Mouse (Mus musculus): Measurements from ENCODE around the gene St3gal5. TPM values are rescaled to one million over a fixed set of nuclear protein-coding genes. Genes with fewer than 3 reads are reported as not detected.

The St3gal5 gene
- total RNA-seq, 4 experiments from 2014 or later, result 106 to 366 (median 212) TPM

DNA sequence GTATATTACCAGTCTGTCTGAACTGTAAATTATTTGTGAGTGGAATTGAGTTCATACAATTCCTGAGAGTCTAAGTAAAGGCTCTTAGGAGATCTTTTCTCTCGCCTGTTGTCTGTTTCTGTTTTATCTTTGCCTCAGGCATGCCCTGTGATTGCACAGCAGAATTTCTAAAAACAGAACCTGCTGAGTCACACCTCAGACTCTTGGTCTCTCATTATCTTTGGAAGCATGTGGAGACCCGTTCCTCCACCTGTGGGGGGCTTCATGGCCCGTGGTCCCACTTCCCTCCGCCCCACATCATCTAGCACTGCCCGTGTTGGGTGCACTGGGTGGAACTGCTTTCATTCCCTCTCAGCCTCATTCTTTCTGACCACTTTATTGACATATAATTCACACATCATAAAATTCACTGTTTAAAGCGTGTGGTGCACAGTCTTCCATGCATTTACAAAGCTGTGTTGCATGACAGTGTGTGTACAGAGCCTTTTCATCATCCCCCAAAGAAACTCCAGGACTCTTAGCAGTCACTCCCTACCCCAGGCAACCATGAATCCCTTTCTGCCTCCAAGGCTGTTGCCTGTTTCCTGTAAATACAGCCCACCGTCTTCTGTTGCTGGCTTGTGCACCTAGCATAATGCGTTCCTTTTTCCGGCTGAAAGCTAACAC, 37.6 kb downstream of the St3gal5 start:
- no peak for DNase-seq

GRCm38 (mm10) chr6:72136016-72136415, 38.6 kb downstream of the St3gal5 start:
- DNase-seq, result no peak

DNA sequence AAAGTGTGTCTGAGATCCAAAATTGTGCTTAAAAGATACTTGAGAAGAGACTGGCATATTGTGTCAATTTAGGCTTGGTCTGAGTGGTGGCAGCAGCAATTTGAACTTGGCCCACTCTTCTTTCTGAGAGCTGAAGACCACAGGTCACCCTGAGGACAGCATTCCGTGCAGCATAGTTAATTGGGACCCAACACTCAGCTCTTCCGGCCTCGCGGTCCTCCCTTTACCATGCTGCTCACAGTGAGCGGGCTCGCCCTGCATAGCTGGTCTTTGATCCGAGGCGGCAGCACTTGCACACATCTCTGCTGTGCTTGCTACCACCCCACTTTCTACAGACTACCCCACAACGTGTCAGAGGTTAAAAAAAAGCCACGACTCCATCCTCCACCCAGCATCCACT, 39.2 kb downstream of the St3gal5 start:
- DNase-seq, result no peak

GRCm38 (mm10) chr6:72139508-72140193, 42.3 kb downstream of the St3gal5 start:
- no peak for DNase-seq

DNA sequence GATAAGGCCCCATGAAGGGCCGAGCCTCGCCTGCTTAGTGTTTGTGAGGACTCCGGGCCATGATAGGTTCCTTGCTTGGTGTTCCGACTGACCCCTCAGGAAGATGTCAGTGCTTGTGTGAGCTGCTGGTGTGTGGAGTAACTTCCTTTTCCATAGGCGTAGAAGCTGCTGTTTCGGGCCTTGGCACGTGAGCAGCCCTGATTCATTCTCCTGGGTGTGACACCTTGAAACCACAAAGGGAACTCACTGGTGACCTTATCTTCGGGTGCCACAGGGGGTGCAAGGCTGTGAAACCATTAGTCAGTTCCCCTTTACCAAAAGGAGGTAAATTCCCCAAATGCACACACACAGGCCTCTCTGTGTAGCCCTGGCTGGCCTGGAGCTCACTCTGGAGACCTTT, 43.0 kb downstream of the St3gal5 start:
- peak; percentile 49 for DNase-seq

- peak; percentile 73 for DNase-seq
Observed at GRCm38 (mm10) chr6:72141191-72141590, 43.8 kb downstream of the St3gal5 start.

DNA sequence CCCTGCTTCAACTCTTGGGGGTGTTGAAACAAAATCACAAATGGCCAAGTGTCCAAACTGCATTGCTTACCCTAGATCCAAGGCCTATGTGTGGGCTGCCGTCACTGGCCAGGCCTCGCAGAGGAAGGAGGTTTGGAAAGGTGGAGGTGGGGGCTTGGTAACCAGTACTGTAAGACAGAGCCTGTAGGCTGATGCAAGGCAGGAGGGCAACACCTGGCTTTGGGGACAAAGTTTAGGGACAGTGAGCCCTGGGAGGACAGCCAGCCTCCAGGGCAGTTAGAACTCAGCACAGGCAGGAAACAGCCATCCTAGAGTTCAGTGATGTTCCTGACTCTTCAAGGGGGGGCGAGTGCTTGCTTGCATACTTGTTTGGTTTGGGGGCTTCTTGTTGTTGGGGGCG, 45.2 kb downstream of the St3gal5 start:
- DNase-seq, result no peak

DNA sequence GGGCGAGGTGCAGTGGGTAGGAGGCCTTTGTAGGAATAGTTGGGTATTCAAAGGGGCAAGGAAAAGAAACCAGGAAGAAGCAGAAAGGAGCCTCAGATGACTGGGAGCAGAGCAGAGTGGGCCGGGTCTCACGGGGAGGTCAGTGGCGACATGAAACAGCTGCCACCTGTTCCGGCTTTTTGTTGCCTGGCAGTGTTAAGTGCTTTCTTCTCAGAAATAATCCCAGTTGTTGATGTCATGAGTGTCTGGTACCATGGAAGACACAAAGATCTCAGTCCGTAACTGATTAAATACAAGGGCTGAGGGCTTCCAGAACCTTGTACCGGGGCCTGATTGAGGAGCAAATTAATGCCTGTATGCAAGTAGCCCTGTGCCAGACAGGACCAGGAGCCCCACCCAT, 47.0 kb downstream of the St3gal5 start:
- DNase-seq, result no peak

GRCm38 (mm10) chr6:72146803-72147202, 49.4 kb downstream of the St3gal5 start:
- DNase-seq, result no peak

GRCm38 (mm10) chr6:72148721-72149120, 51.3 kb downstream of the St3gal5 start:
- peak; percentile 76 for DNase-seq

GRCm38 (mm10) chr6:72149797-72150196, 52.4 kb downstream of the St3gal5 start:
- DNase-seq, result no peak

DNA sequence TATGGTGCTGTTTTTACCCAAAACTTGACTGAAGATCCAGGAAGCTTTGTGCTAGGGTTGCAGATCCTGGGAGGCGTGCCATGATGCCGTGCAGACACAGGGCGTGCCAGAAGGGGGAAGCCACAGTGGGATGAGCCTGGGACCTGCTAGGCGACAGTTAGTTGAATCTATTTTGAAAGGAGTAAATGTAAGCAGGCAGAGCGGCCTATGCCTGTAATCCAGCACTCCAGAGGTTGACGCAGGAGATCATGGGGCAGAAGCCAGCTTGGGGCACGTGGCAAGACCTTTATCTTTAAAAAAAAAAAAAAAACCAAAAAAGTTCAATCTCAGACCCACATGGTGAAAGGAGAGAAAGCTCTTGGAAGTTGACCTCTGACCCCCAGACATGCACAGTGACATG, 55.3 kb downstream of the St3gal5 start:
- DNase-seq, result no peak

GRCm38 (mm10) chr6:72153455-72153854, 56.1 kb downstream of the St3gal5 start:
- DNase-seq, result no peak

- DNase-seq, result peak; percentile 53
Observed at GRCm38 (mm10) chr6:72154008-72154407, 56.6 kb downstream of the St3gal5 start.

- no peak for DNase-seq
Observed at GRCm38 (mm10) chr6:72154938-72155531, 57.6 kb downstream of the St3gal5 start.

- DNase-seq, result no peak
Observed at GRCm38 (mm10) chr6:72155649-72156048, 58.3 kb downstream of the St3gal5 start.

- no peak for DNase-seq
Observed at GRCm38 (mm10) chr6:72158966-72159764, 61.8 kb downstream of the St3gal5 start.

DNA sequence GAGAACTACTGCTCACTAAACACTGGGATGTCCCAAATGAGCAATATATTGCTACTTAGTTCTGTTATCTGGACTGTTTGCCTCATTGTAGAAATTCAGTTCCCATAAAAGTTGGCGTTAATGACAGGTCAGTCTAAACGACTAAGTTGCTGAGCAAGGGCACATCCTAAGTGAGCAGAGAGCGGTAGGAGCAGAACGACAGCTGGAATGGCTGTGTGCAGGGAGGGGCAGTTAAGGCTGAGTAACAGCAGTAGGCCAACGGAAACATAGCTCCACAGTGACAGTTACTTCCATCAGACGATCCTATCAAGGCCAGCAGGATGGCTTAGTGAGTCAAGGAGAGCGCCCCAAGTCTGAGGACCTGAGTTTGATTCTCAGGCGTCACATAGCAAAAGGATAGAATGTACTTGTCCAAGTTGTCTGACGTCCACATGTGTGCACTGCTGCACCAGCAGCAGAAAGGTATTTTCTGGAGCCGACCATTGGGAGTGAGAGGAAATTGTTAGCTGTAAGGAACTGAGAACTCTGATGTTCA, 62.5 kb downstream of the St3gal5 start:
- DNase-seq, result peak; percentile 36

DNA sequence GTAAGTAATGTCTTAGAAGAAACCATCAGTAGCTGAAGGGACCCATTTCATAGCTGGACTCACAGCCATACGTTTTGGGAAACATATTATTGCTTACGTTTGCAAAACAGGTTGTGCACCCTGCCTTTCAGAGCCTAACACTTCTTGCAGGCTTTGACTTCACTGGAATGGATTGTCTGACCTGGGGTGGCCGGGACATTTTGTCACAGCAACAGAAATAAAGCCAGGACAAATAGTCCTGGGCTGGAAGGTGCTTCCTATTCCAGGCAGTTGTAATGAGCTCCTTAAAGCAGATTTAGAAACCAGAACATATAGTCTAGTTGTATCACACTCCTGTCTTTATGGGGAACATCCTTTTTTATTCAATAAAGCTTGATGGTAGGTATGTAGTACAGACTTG, 63.6 kb downstream of the St3gal5 start:
- no peak for DNase-seq

DNA sequence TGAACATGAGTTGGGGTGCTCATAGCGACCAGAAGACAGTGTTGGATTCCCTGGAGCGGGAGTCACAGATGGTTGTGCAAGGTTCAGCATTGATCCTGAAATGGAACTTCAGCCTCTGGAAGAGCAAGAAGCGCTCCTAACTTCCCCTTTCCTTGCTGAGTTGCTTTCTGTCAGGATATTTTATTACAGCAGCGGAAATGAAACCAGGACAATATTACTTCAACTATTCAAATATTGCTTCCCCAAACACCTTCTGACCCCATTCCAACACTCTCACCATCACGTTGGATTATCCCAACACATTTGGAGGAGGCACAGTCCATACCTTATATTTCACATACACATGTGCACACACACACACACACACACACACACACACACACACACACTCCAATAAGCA, 64.4 kb downstream of the St3gal5 start:
- DNase-seq, result no peak

GRCm38 (mm10) chr6:72162155-72162890, 64.9 kb downstream of the St3gal5 start:
- DNase-seq, result peak; percentile 89
